Mouse (Mus musculus) MEL (cell line): ENCODE results near the gene Mad2l2.
"Not testable (repeated sequence)": the region's sequence is repeated elsewhere in the genome, so short reads cannot be mapped to it uniquely, and the experiment has no call there.

ENCODE experiments used
- CTCF ChIP-seq, 3 experiments: IDR thresholded peaks in 2 of 3; conservative IDR thresholded peaks in 1 of 3; 2 replicates each; pipeline ENCODE4 v1.5.1; 2011 to 2012; ENCODE audit warnings: low read length in 3 of 3, low read depth in 2 of 3, mild to moderate bottlenecking in 2 of 3, improper control_type of control experiment in 1 of 3, inconsistent platforms in 1 of 3, mixed read lengths in 1 of 3, moderate library complexity in 1 of 3; ENCODE audit not compliant: control insufficient read depth in 1 of 3, insufficient read depth in 1 of 3, poor library complexity in 1 of 3, severe bottlenecking in 1 of 3
- MAZ ChIP-seq: IDR thresholded peaks from 2 replicates; pipeline ENCODE4 v1.6.1; 2012; ENCODE audit warnings: low read depth, mild to moderate bottlenecking, inconsistent platforms, low read length, improper control_type of control experiment
- MEF2A ChIP-seq: IDR thresholded peaks from 2 replicates; pipeline ENCODE4 v1.6.1; 2014; ENCODE audit warnings: low read depth, mild to moderate bottlenecking, inconsistent platforms, low read length, improper control_type of control experiment; ENCODE audit not compliant: poor library complexity, insufficient replicate concordance, severe bottlenecking; ENCODE audit errors: extremely low read depth
- NELFE ChIP-seq: IDR thresholded peaks from 2 replicates; pipeline ENCODE4 v1.6.1; 2011; ENCODE audit warnings: low read depth, low read length, improper control_type of control experiment
- POLR2A ChIP-seq, 2 experiments: IDR thresholded peaks; 2 replicates each; pipeline ENCODE4 v1.6.1; 2011 to 2012; ENCODE audit warnings: low read length in 2 of 2, mild to moderate bottlenecking in 2 of 2, control low read depth in 1 of 2, improper control_type of control experiment in 1 of 2, low read depth in 1 of 2, moderate library complexity in 1 of 2; ENCODE audit not compliant: control insufficient read depth in 1 of 2, insufficient read depth in 1 of 2, poor library complexity in 1 of 2
- TBP ChIP-seq: IDR thresholded peaks from 2 replicates; pipeline ENCODE4 v1.8.0; 2011; ENCODE audit warnings: low read depth, low read length, improper control_type of control experiment

DNA sequence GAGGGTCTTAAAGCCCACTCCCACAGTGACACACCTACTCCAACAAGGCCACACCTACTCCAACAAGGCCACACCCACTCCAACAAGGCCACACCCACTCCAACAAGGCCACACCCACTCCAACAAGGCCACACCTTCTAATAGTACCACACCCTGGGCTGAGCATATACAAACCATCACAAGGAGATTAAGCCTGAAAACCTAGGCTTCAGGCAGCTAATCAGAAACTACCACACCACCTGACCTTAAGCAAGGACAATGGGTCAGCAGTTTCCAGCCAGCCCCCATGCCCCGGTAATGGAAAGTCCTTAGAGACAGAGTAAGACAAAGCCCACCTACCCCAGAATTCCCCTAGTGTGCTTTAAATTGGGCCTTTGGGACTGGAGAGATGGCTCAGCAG, 58.6 kb downstream of the Mad2l2 start:
- not testable (repeated sequence) for TF ChIP-seq TBP; NELFE; CTCF (IDR thresholded peaks at IDR 0.05 in 2 of 3, conservative IDR thresholded peaks at IDR 0.05 in 1 of 3; ENCODE audit: control insufficient read depth in 1 of 3, insufficient read depth in 1 of 3, low read depth in 2 of 3, low read length in 3 of 3, poor library complexity in 1 of 3, severe bottlenecking in 1 of 3); MAZ; POLR2A (IDR thresholded peaks at IDR 0.05; ENCODE audit: control insufficient read depth in 1 of 2, insufficient read depth in 1 of 2, low read depth in 1 of 2, low read length in 2 of 2, poor library complexity in 1 of 2); MEF2A
